Mouse (Mus musculus) adrenal gland, postnatal 14 days (tissue): ENCODE results near the gene Fam216a. TPM values are rescaled to one million over a fixed set of nuclear protein-coding genes. Genes with fewer than 3 reads are reported as not detected.
"Not testable (repeated sequence)": the region's sequence is repeated elsewhere in the genome, so short reads cannot be mapped to it uniquely, and the experiment has no call there.

ENCODE experiments used
- DNase-seq: peaks from one replicate; pipeline ENCODE4 v3.0.0; 2021; ENCODE audit warnings: mixed read lengths
- long read RNA-seq, 2 experiments: library from polyadenylated mRNA; stranded (forward); transcript quantifications; one replicate each; pipeline ENCODE4 v2.0.0; 2021
- total RNA-seq: library from RNA; stranded (reverse); gene quantifications from 2 replicates; pipeline ENCODE4 v1.2.3, GENCODE M21; 2021

Gene Fam216a
- total RNA-seq = 29.7 and 34.7 TPM in 2 replicates
- long read RNA-seq, experiment 1, transcript Fam216a-201 (7 exons, 1,388 nt) = major isoform, 56 of 65 reads
- long read RNA-seq, experiment 1, partial matches to known transcripts = 1 of 65 reads
- long read RNA-seq, experiment 1, other reads (novel, unspliced or antisense) = 8 of 65 reads
- long read RNA-seq, experiment 2, transcript Fam216a-201 (7 exons, 1,388 nt) = major isoform, 39 of 51 reads
- long read RNA-seq, experiment 2, partial matches to known transcripts = 10 of 51 reads
- long read RNA-seq, experiment 2, other reads (novel, unspliced or antisense) = 2 of 51 reads

GRCm38 (mm10) chr5:122372192-122372769 is at the start of gene Fam216a:
Gene Fam216a (minus strand): TSS chr5:122372364.
- DNase-seq = peak; percentile 99

- no peak for DNase-seq
Observed at GRCm38 (mm10) chr5:122421271-122422068, 49.3 kb upstream of the Fam216a start, which contains the start of gene Anapc7. Gene Anapc7 (plus strand): TSS chr5:122421693.

GRCm38 (mm10) chr5:122420676-122421075 is 48.5 kb upstream of the Fam216a start:
- not testable (repeated sequence) for DNase-seq

- no peak for DNase-seq
Observed at GRCm38 (mm10) chr5:122415465-122415864, 43.3 kb upstream of the Fam216a start.

GRCm38 (mm10) chr5:122414351-122414750 is 42.2 kb upstream of the Fam216a start:
- no peak for DNase-seq

GRCm38 (mm10) chr5:122412826-122413225 is 40.7 kb upstream of the Fam216a start:
- no peak for DNase-seq

- no peak for DNase-seq
Observed at GRCm38 (mm10) chr5:122411892-122412291, 39.7 kb upstream of the Fam216a start.

GRCm38 (mm10) chr5:122409692-122410645 is 37.8 kb upstream of the Fam216a start:
- DNase-seq = no peak

GRCm38 (mm10) chr5:122405537-122405936 is 33.4 kb upstream of the Fam216a start:
- DNase-seq = no peak

GRCm38 (mm10) chr5:122403362-122403761 is 31.2 kb upstream of the Fam216a start:
- DNase-seq = no peak

GRCm38 (mm10) chr5:122402772-122403171 is 30.6 kb upstream of the Fam216a start:
- no peak for DNase-seq

- DNase-seq = no peak
Observed at GRCm38 (mm10) chr5:122402160-122402559, 30.0 kb upstream of the Fam216a start.

GRCm38 (mm10) chr5:122401303-122401640 is 29.1 kb upstream of the Fam216a start:
- DNase-seq = peak; percentile 85

- DNase-seq = peak; percentile 80
Observed at GRCm38 (mm10) chr5:122400628-122401302, 28.6 kb upstream of the Fam216a start.

- DNase-seq = no peak
Observed at GRCm38 (mm10) chr5:122399871-122400270, 27.7 kb upstream of the Fam216a start.

- DNase-seq = no peak
Observed at GRCm38 (mm10) chr5:122397495-122397894, 25.3 kb upstream of the Fam216a start.

- DNase-seq = peak; percentile 57
Observed at GRCm38 (mm10) chr5:122396791-122397190, 24.6 kb upstream of the Fam216a start.

- peak; percentile 87 for DNase-seq
Observed at GRCm38 (mm10) chr5:122393887-122394286, 21.7 kb upstream of the Fam216a start.

GRCm38 (mm10) chr5:122392227-122393004 is 20.3 kb upstream of the Fam216a start:
- DNase-seq = peak; percentile 45

GRCm38 (mm10) chr5:122391786-122392180 is 19.6 kb upstream of the Fam216a start, which contains the start of gene Arpc3:
Gene Arpc3 (plus strand): TSS chr5:122391878.
- peak; percentile 94 for DNase-seq
